Mouse (Mus musculus) layer of hippocampus, adult 9-11 months (tissue): ENCODE results near the gene Dnah6.

ENCODE experiments used
- DNase-seq: peaks from one replicate; pipeline ENCODE4 v3.0.0; 2022

Dnah6 gene

DNA sequence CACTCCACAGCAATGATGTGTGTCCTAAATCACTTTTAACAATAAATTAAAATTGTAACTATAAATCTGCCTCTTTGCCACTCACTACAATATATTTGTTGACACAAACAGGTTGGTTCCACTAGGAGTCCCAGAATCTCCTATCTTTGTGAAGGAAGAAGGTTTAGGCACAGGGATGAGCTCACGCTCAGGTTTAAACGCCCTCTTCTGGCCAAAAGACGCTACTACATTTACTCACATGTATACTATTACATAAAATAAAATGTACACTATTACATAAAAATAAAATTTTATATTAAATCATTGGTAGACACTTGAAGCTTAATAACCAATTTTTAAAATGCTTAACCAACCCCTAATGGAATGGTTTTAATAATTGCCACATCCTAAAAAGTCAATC, 201.4 kb downstream of the Dnah6 start:
- no peak for DNase-seq

DNA sequence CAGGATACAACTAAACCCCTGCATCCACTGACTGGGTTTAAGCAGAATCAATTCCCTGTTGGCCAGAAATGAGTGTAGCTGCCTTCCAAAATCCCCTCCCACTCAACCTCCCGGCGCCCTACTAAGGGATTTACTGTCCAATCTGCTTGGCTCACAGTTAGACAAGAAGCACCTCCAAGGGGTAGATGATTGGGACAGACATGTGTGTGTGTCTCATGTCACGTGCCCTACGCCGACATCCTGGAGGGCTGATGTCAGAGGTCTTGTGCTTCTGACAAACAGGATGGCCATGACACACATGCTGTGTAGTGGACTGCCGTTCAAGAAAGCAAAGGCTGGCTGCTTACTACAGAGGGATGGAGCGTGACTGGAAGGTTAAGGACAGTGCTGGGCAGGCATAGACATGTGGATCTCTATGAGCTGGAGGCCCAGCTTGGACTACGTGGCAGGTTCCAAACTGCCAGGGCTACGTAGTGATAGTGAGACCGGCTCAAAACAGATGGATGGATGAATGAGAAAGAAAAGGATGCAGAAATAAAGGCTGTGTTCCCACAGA, 202.6 kb downstream of the Dnah6 start:
- DNase-seq, result no peak

DNA sequence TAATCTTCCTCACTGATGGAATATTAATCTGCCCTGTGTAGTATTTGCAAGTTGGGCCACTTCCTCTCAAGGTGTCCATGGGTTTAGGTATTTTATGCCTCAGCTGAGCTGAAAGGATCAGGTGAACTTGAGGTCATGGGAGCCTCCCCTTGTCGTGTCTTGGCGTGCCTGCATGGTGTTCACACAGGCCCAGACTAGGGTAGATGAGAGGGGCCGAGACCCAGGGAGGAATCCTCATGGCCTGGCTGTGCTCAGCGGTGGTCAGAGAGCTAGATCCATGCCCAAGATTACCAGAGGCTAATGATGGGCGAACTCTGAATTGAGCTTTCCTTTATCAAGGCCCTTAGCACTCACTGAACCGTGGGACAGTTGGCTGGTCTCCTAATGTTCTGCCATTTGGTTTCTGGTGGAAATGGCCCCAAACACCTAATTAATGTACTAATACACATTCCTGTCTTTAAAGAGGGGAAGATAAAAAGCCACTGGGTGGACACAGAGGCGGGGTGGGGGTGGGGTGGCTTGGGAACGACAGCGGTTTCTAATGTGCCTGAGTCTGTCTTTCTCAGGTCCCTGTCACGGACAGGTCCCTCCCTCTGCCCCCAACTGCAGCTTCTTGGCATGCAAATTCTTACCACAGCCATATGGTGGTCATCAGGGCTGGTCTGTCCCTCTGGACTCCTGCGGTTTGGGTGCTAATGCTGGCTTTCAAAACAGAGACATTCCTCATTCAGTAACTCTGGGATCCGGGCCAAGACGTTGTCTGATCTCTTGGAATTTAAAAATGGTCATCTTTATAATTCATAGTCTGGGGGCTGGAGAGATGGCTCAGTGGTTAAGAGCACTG, 206.9 kb downstream of the Dnah6 start:
- DNase-seq, result no peak

DNA sequence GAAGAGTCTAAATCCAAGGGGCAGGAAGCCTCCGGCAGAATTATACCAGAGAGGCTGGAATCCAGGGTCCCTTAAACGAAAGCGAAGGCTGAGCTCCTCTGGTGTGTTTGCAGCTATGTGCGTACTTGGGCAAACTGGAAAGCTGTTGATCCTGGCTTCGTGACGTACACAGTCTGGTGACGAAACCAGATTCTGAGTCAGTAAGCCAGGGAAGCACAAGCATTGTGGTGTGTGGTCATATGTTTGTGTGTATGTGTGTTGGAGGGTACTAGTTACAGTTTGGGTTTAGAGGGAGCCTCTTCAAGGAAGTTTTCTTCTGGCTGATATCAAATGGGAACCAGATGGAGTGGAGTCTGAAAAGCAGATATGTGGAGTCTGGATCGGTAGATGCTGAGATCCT, 208.5 kb downstream of the Dnah6 start:
- DNase-seq, result no peak

DNA sequence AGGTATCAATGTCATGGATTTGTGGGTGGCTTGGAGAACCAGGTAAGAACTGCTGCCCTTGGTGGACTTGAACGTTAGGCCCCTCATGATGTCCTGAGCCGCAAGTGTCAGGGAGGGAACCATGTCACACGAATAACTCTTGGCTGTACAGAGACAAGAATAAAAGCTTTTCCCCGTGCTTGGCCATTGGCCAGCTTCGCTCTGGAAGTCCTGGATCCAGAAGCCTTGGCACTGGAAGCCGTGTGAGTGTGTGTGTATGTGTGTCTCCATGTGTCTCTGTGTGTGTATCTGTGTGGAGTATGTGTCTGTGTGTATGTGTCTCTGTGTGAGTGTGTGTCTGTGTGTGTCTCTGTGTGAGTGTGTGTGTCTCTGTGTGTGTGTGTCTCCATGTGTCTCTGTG, 209.6 kb downstream of the Dnah6 start:
- no peak for DNase-seq

DNA sequence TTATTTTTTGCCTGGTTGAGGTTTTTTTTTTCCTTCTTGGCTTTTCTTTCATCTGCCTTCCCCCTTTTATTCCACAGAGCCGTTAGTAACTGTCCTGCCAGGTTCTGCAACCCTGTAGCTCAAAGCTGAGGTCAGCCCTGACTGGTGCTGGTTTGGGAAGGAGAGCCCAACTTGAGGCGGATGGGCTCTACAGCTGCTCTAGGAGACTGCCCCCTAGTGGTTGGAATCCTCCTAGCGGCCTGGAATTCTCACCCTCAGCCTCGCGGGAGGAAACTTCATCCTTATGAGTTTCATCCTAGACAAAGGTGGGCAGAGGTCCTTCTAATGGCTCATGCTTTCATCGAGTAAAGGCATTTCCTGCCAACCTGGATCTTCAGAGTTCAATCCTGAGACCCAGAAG, 211.4 kb downstream of the Dnah6 start:
- DNase-seq, result peak; percentile 20

DNA sequence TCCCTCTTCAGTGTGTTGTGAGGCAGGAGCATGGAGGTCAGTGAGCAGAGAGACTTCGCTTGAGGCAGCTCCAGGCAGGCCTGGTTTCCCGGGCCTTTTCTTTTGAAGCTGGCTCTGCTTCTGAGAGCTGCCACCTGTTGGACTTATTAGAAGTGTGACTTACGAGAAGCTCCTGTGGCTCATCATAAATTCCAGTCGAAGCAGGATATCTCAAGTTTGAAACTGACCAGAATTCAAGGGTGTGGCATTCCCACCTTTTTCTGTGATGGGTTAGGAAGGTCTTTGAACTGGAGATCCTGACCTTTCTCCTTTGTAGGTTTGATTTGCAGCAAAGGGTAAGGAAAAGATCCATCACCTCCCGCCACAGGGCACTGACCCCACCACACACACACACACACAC, 217.8 kb downstream of the Dnah6 start:
- no peak for DNase-seq

DNA sequence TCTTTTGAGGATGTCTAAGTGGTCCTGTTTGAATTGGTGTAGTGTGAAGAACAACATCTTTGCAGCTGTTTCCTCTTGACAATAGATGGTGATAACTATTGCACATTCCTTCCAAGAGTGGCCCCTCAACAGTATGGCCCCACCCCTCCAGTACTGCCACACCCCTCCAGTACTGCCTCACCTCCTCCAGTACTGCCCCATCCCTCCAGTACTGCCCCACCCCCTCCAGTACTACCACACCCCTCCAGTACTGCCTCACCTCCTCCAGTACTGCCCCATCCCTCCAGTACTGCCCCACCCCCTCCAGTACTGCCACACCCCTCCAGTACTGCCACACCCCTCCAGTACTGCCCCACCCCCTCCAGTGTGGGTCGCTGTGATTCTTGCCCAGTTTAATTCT, 219.1 kb downstream of the Dnah6 start:
- DNase-seq, result no peak

DNA sequence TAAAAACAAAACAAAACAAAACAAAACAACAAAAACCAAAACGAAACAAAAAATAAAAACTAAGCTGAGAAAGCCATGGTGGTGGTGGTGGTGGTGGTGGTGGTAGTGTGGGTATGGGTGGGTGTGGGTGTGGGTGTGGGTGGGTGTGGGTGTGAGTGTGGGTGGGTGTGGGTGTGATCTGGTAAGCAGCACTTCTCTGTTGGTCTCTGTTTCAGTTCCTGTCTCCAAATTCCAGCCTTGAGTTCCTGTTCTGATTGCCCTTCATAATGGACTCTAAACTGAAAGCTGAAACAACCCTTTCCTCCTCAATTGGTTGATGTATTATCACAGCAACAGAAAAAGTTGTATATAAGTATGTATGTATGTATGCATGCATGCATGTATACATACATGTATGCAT, 222.6 kb downstream of the Dnah6 start:
- no peak for DNase-seq

DNA sequence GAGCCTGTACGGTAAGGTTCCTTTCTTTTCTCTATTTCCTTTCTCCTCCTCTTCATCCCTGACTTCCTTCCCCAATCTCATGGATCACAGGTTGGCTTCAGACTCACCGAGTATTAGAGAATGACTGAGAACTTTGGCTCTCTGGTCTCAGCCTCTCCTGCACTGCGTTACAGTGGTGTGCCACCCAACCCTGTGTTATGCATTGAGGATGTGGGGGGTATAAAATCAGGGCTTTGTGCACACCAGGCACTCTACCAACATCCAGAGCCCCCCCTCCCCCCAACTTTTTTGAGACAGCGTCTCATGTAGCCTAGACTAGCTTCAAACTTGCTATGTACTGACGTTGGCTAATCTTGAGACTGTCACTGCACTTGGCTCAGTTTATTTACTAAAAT, 227.8 kb downstream of the Dnah6 start:
- DNase-seq, result no peak

DNA sequence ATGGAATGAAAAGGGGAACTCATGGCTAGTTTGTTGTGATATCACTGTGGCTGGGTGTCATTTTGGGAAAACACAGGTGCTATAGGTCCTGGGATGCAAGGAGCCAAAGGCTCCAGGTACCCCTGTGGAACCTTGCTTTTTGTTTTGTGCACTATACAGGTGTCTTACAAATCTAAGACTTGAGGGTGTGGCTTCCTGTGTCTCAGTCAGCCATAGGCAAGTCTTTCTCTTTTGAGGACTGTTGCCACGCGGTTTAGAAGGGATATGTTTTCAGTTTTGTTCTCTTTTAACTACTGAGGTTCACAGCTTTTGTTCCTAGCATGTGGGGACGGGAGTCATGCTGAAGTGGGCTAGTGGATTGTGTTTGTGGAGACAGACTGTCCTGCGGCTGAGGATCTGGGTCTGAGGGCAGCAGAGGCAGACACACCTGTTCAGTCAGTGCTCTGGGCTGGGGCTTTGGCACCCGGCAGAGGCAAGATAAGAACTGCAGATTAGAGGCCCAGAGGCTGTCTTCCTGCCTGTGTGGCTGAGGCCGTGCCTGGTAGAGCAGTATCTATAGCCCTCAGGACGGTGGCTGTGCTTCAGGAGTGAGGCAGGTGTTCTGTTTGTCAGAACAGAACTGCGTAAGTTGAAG, 228.3 kb downstream of the Dnah6 start:
- DNase-seq, result no peak

DNA sequence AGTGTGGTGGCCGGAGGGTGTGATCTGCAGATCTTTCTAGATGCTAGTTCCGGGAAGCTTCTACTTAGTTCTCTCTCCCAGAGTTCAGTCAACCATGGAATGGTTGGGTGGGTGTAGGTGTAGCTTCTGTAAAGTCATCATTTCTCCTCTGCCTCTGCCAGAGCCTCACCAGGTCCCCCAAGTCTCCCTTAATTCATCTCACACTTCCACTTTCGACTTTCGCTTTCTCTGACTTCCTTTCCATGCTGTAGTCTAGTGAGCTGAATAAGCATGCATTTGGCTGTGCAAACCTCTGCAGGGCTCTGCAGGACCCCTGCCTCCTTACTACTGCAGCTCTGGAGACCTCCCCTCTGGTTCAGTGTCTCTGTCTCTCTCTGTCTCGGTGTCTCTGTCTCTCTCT, 231.2 kb downstream of the Dnah6 start:
- no peak for DNase-seq

DNA sequence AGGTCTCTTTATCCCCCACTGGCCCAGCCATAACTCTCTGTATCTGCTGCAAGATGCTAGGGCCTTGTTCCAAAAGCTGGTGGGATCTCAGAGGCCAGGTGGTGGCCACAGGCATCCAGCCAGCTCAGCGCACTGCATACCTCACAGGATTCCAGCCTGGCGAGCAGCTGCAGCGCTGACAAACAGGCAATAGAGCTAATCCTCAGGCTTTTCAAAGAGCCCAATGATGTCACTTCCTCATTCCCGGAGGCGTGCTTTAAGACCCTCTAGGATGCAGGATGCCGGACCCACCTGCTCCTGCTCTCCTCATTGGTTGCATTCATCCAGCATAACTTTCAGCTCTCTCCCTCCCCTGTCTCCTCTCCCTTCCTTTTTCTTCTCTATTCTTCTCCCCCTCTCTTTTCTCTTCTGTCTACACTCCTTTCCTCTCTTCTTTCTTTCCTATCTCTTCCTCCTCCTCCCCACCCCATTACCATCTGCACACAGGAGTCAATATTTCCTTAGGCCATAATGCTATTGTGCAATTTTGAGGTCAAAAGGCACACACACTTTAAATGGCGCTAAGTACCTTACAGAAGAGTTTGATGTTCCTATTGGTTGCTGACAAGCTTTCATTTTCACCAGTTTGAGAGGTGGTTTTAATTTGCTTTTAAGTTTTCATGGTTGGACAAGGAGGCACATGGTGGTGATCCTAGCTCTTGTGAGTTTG, 232.3 kb downstream of the Dnah6 start:
- no peak for DNase-seq

DNA sequence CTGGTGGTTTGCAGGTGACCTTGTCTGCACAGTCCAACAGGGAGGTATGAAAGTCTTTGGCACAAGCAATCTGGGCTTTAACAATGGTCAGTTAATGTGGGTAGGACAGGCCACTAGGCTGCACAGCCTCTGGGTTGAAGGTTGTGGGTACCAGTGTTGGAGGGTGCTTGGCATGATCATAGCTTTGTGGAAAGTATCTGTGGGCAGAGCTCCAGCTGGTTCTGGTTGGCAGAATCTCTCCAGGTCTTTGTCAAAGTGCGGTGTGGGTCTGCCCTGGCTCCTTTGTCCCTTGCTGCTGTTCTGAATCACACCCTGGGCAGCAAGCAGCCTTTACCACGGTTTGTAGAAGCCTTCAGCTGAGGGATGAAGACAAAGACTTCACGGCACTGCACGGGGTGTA, 238.9 kb downstream of the Dnah6 start:
- no peak for DNase-seq

DNA sequence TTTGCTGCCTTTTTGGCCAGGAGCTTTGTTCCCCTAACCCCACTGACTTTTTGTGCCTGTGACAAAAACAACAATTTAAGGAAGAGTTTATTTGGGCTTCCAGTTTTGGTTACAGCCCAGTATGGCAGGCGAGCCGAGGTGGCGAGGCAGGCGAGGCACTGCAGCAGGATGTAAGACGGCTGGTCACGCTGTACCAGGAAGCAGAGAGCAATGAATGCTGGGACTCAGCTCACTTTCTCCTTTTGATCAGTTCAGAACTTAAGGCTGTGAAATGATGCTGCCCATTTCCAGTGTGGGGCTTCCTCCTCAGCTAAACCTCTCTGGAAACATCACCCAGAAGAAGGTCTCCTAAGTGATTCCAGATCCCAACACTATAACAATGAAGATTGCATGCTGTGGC, 239.6 kb downstream of the Dnah6 start:
- no peak for DNase-seq

DNA sequence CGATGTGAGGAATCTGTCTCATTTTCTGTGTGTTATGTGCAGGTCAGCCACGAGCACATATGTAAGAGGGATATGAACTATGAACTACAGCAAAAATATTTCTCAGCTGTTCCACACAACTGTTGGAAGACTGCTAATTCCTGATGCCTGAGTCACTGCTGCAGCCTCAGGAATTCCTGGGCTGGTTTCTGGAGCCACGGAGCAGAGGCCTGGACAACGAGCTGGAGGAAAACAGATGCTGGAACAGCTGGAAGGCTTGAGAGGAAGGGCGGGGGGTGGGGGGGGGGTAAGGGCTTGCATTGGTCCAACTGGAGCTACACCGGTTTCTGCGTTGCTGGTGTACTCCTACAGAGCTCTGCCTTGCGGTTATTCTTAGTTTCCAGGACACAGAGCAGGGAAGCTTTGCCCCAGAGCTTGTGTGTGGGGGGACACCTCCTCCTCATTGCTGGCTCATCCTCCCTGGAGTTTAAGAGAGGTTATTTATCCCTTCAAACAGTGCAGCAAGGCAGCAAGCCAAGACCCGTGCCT, 240.3 kb downstream of the Dnah6 start:
- DNase-seq, result no peak

DNA sequence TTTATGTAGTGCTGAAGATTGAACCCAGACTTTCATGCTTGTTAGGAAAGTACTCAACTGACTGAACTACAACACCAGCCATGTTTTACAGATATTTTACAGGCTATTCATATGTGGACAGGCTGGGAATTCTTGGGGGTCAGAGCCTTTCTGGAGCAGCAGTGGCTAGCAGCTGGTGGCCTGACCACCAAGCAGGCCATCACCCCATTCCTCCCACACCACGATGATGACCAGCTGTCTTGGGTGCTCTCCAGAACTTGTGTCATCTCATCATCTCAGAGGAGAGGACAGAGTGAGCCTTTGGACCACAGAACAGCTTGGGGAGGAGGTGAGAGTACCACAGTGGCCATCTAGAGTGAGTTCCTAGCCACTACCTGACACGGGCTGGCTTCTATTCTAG, 244.6 kb downstream of the Dnah6 start:
- DNase-seq, result no peak

DNA sequence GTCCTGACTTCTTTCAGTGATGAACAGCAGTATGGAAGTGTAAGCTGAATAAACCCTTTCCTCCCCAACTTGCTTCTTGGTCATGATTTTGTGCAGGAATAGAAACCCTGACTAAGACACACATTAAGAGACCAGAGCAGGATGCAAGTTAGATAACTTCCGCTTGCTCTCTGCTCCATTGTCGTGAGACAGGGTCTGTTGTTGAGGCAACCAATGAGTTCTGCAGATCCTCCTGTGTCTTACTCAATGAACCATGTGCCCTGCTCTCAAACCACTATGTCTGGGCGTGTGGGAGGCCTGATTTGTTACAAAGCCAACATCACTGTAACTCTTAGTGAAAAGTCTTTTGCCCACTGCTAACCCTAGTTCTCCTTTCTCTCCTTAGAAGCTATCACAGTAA, 250.4 kb downstream of the Dnah6 start:
- no peak for DNase-seq

DNA sequence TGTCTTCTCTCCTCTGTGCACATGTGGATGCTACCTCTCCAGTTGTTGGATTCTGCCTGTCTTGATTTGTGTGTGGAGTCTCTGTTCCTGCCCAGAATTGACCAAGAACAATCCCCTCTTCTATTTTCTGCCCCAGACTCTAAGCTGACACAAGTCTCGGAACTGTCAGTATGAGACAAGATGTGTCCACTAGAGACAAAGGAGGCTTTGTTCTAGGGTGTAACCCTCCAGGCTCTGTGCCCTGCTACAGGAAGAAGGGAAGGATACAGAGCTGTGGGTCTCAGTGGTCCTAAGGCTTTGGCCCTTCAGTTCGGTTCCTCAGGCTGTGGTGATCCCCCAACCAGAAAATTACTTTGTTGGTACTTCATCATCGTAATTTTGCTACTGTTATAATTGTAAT, 251.7 kb downstream of the Dnah6 start:
- no peak for DNase-seq
